Mouse (Mus musculus): ENCODE measurements at regions not wholly inside any gene's neighbourhood (a gene's known extent, or its start where the extent isn't known, plus 50 kb on each side); places are given as distances from the start of the nearest gene placed in this dataset.

DNA sequence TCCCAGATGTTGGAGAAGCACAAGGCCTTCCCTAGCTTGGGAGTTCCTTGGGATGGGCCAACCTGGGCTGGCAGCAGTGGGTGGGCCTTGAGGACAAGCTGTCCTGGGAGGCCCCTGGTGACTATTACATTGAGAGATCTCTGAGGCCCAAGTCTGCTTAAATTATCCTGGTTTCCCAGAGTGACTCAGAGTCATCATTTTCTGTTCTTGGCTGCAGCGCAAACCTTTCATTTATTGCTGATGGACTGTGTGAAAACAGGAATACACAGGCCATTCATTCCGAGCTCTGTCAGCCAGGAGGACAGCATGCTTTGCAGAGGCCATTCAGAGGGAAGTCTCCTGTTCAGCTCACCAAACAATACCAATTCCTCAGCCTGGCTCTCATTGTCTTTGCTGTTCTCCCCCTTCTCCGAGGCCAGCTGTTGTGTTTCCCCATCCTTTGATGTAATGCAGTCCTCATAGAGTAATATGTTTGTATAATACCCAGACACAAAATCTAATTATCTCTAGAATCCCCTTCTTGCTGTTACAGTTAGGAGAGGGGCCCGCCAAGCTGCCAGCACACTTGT is 220.5 kb downstream of the Insig2 start:
- intact Hi-C loops (cut with DNase I) = no loop called here
- DNase-seq (ENCODE audit: low spot score in 2 of 2) = no peak

- intact Hi-C loops (cut with DNase I) = no loop called here
- DNase-seq (ENCODE audit: low spot score in 2 of 2) = no peak
Observed at GRCm38 (mm10) chr1:121112464-121112863, 219.9 kb downstream of the Insig2 start.

- intact Hi-C loops (cut with DNase I) = no loop called here
- DNase-seq (ENCODE audit: low spot score in 2 of 2) = no peak
Observed at GRCm38 (mm10) chr1:121116626-121117025, 215.8 kb downstream of the Insig2 start.

- intact Hi-C loops (cut with DNase I) = no loop called here
Observed at GRCm38 (mm10) chr1:121123436-121123835, 209.0 kb downstream of the Insig2 start.

DNA sequence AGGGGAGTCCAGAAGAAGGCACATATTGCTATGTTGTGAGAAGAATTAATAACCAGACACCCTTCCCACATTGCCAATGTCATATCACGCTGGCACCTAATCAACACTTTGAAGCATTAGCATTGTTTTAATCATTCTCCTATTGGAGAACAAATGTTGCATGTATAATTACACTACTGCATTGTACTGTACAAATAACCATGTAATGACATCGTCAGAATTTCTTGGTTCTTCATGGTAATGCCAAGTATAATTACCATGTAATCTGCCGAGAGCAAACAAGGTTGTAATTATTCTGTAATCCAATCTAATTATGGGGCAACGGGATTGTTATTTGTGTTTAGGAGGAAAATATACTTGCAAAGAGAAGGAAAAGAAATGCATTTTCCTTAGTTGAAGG is 196.1 kb downstream of the Insig2 start:
- no peak for DNase-seq (ENCODE audit: low spot score in 2 of 2)
- intact Hi-C loops (cut with DNase I) = no loop called here

More at GRCm38 (mm10) chr1:121123436-121123835, 209.0 kb downstream of the Insig2 start:
- DNase-seq (ENCODE audit: low spot score in 2 of 2) = no peak

GRCm38 (mm10) chr1:121136846-121137245 is 195.5 kb downstream of the Insig2 start:
- intact Hi-C loops (cut with DNase I) = no loop called here
- DNase-seq (ENCODE audit: low spot score in 2 of 2) = no peak

- intact Hi-C loops (cut with DNase I) = no loop called here
Observed at GRCm38 (mm10) chr1:121144981-121145380, 187.4 kb downstream of the Insig2 start.

GRCm38 (mm10) chr1:121153476-121153875 is 178.9 kb downstream of the Insig2 start:
- no peak for DNase-seq (ENCODE audit: low spot score in 2 of 2)
- intact Hi-C loops (cut with DNase I) = no loop called here

More at GRCm38 (mm10) chr1:121144981-121145380, 187.4 kb downstream of the Insig2 start:
- DNase-seq (ENCODE audit: low spot score in 2 of 2) = no peak

DNA sequence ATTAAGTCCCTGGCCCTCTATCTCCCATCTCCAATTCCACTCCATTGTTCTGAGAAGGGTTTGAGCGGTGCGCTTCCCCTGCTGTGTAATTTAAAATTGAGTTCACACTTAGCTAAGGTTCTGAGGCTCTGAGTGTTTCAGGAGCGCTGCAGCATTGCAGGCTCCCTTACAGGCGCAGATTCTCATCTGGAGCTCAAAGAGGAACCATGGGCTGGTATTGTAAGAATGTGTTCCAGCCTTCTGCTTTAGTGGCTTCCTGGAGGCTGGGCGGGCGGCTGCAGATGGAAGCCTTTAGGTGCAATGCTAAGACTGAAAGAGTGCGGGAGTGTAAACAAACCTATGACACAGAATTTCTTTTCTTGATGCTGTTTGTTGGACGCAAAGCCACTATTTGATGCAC is 177.8 kb downstream of the Insig2 start:
- no peak for DNase-seq (ENCODE audit: low spot score in 2 of 2)
- intact Hi-C loops (cut with DNase I) = no loop called here

GRCm38 (mm10) chr1:121168651-121169050 is 163.7 kb downstream of the Insig2 start:
- intact Hi-C loops (cut with DNase I) = no loop called here
- DNase-seq (ENCODE audit: low spot score in 2 of 2) = no peak

DNA sequence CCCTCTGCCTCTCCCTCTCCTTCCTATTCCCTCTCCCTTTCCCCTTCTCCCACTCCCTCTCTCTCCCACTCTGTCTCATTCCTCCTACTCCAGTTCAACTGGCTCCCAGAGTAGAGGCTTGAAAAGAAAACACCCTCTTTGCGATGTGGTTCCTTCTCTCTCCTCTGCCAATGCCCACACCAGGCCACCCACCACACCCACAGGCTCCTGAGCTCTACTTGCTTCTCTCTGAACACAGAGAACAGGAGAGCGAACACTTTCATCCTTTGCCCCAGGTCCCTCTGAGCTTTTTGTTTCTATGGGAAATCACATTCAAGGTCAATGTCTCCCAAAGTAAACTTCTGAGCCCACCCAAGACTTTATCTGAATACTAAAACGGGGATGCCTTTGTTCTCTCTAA is 155.8 kb downstream of the Insig2 start:
- intact Hi-C loops (cut with DNase I) = no loop called here
- DNase-seq (ENCODE audit: low spot score in 2 of 2) = no peak

DNA sequence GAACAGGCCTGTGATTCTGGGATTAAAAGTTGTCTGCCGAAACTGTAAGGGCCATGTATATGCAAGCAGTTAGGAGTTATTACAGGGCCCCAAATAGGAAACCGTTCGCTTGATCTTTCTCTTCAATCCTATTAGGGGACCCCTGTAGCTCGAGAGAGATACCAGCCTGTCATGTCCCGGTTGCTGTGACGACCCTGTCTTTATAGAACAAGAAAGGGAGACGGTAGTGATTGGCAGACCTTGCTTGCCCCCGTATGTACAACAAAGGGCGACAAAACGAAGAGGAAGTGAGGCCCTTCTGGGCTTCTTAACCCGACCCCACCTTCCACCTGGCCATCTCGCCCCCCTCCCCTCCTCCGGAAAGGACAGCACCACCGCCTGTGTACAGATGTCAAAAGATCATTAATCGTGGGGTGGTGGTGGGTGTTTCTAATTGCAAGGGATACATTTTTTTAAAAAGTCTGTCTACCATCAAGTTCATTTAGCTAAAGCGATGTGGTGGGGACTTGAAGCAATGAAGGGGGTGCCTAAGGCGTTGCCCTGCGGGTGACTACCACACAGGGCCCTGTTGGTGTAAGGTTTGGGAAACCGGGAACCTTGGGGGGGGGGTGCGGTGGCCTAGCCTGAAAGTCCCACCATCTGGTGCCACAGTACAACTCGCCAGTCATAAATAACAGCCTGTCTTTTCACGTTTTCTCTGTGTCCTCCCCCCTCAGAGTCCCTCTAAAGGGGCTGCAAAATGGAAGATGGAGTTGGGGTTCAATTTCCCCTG is 155.1 kb downstream of the Insig2 start:
- no peak for DNase-seq (ENCODE audit: low spot score in 2 of 2)
- intact Hi-C loops (cut with DNase I) = no loop called here

- intact Hi-C loops (cut with DNase I) = no loop called here
Observed at GRCm38 (mm10) chr1:121177908-121178311, 154.5 kb downstream of the Insig2 start.

DNA sequence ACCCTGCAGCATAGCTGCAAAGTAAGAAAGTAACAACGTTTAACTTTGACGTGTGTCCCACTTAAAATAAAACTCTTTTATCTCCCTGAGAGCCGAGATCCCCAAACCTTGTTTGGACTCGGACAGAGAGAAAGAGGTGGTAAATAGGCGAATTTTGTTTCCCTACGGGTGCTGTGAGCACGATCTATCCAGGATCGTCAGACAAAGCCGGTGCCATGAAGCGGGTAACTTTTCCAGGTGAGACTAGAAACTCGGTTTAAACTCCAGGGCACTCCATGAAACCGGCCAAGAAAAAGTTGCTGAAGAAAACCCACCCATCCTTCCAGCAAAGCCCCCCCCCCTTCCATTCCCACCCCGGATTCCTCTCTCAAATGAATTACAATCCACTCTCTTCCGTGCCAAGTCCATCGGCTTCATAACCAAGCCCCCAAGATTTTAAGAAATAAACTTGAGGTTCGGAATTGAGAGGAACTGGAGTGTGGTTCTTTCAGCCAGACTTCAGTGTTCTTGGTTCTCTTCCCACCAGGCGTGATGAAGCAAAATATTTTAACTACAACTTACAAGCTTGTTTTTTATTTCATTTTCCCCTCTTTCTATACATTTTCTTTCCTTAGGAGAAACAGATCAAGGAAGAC is 153.7 kb downstream of the Insig2 start:
- intact Hi-C loops (cut with DNase I) = no loop called here
- no peak for DNase-seq (ENCODE audit: low spot score in 2 of 2)

More at GRCm38 (mm10) chr1:121177908-121178311, 154.5 kb downstream of the Insig2 start:
- no peak for DNase-seq (ENCODE audit: low spot score in 2 of 2)

GRCm38 (mm10) chr1:121180273-121181030 is 151.9 kb downstream of the Insig2 start:
- DNase-seq (ENCODE audit: low spot score in 2 of 2) = peak; percentile 71 to 79
- intact Hi-C loops (cut with DNase I) = loop anchor here (1.0 to 2.0 kb wide), 2 partner anchors 220 to 586 kb away; no protein-coding TSS in a partner anchor

GRCm38 (mm10) chr1:121188895-121189294 is 143.5 kb downstream of the Insig2 start:
- intact Hi-C loops (cut with DNase I) = no loop called here
- no peak for DNase-seq (ENCODE audit: low spot score in 2 of 2)

GRCm38 (mm10) chr1:121194800-121195199 is 137.6 kb downstream of the Insig2 start:
- intact Hi-C loops (cut with DNase I) = no loop called here
- no peak for DNase-seq (ENCODE audit: low spot score in 2 of 2)

DNA sequence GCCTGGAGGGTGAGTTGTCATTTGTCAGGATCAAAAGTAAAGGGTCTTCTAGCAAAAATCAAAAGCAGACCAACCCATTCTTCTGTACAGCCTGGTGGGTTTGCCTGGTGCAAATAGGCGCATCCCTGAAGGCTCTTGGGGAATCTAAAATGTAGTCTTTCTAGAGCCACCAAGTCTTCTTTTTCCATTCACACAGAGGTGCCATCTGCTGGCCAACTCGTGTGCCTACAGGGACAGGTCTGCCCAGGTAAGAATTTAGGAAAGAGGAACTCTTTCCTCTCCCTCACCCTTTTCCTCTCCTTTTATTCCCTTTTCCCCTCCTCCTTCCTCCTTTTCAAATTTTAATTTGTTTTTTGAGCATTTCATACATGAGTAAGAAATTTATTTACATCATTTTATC is 116.5 kb downstream of the Insig2 start:
- intact Hi-C loops (cut with DNase I) = no loop called here
- DNase-seq (ENCODE audit: low spot score in 2 of 2) = no peak

DNA sequence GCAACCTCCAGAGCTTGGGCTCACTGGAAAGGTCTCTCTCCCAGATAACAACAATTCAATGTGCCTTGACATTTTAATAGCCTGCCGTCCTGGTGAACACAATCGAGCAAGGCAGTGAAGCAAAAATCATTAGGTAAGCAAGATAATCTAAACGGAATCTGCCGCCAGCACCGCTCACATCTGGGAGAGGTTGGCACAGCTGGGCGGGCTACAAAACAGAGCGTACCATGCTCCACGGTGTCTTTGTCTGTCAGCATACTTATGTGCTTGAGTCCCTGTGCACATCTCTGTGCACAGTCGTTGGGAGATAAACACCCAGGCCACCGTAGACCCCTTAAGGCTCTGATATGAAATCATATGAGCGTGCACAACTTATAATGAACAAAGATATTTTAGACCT is 108.1 kb downstream of the Insig2 start:
- intact Hi-C loops (cut with DNase I) = no loop called here
- DNase-seq (ENCODE audit: low spot score in 2 of 2) = no peak
